Mouse (Mus musculus): ENCODE data around the gene Olfr1199. TPM values are rescaled to one million over a fixed set of nuclear protein-coding genes. Genes with fewer than 3 reads are reported as not detected.

The Olfr1199 gene
- polyA plus RNA-seq (2015; fragmentation: Nextera tagmentation; extraction: Ambion mirVana), result not detected in 2 replicates

- Histone ChIP-seq H3K27me3 (no peaks in the 10 kb centered on the region), H3K4me2 (no peak within 1 kb of the TSS), H3K27ac (no peak within 1 kb of the TSS), H3K36me3 (no peaks in the 10 kb centered on the region), H3K9ac (no peak within 1 kb of the TSS), H3K4me1 (no peaks in the 10 kb centered on the region), H3K4me3 (no peak within 1 kb of the TSS), H3K9me3 (no peaks in the 10 kb centered on the region)
- WGBS, result 81% methylated on average over 2 of the region's 2 CpGs
- no peak for ATAC-seq (ENCODE audit: insufficient number of reproducible peaks, low FRiP score, low TSS enrichment, low read depth)
Observed at GRCm38 (mm10) chr2:88760369-88760768, at the start of gene Olfr1199. Gene Olfr1199 (minus strand): TSS chr2:88760469.

GRCm38 (mm10) chr2:88792736-88793135 is 32.5 kb upstream of the Olfr1199 start, which contains the start of gene Olfr1201:
Gene Olfr1201 (plus strand): TSS chr2:88793036.
- no peak for ATAC-seq (ENCODE audit: insufficient number of reproducible peaks, low FRiP score, low TSS enrichment, low read depth)
- no peaks in the 10 kb centered on the region for H3K9me3 ChIP-seq
- H3K4me1 ChIP-seq, result no peaks in the 10 kb centered on the region
- H3K27me3 ChIP-seq, result no peaks in the 10 kb centered on the region
- no peak within 1 kb of the TSS for H3K4me3 ChIP-seq
- no peaks in the 10 kb centered on the region for H3K36me3 ChIP-seq
- H3K4me2 ChIP-seq, result no peak within 1 kb of the TSS
- 81% methylated on average over 6 of the region's 6 CpGs for WGBS
- H3K27ac ChIP-seq, result no peak within 1 kb of the TSS
- no peak within 1 kb of the TSS for H3K9ac ChIP-seq

- no peaks in the 10 kb centered on the region for H3K4me1 ChIP-seq
- no peak for ATAC-seq (ENCODE audit: insufficient number of reproducible peaks, low FRiP score, low TSS enrichment, low read depth)
- H3K9me3 ChIP-seq, result no peaks in the 10 kb centered on the region
- H3K27me3 ChIP-seq, result no peaks in the 10 kb centered on the region
- no peak within 1 kb of the TSS for H3K27ac ChIP-seq
- 78% methylated on average over 2 of the region's 2 CpGs for WGBS
- H3K9ac ChIP-seq, result no peak within 1 kb of the TSS
- no peak within 1 kb of the TSS for H3K4me2 ChIP-seq
- H3K36me3 ChIP-seq, result no peaks in the 10 kb centered on the region
- no peak within 1 kb of the TSS for H3K4me3 ChIP-seq
Observed at GRCm38 (mm10) chr2:88770388-88770787, 10.1 kb upstream of the Olfr1199 start, which contains the start of gene Olfr1200. Gene Olfr1200 (minus strand): TSS chr2:88770488.

GRCm38 (mm10) chr2:88751270-88751669 is 9.0 kb downstream of the Olfr1199 start, which contains the start of gene Olfr1198:
Gene Olfr1198 (minus strand): TSS chr2:88751370.
- no peaks in the 10 kb centered on the region for H3K27me3 ChIP-seq
- no peak within 1 kb of the TSS for H3K4me2 ChIP-seq
- no peaks in the 10 kb centered on the region for H3K9me3 ChIP-seq
- 86% methylated on average over 2 of the region's 2 CpGs for WGBS
- H3K4me1 ChIP-seq, result no peaks in the 10 kb centered on the region
- no peak within 1 kb of the TSS for H3K9ac ChIP-seq
- H3K27ac ChIP-seq, result no peak within 1 kb of the TSS
- no peak within 1 kb of the TSS for H3K4me3 ChIP-seq
- no peak for ATAC-seq (ENCODE audit: insufficient number of reproducible peaks, low FRiP score, low TSS enrichment, low read depth)
- no peaks in the 10 kb centered on the region for H3K36me3 ChIP-seq

GRCm38 (mm10) chr2:88743379-88743778 is 16.9 kb downstream of the Olfr1199 start:
- no peaks in the 10 kb centered on the region for H3K27me3 ChIP-seq
- 87% methylated on average over 3 of the region's 3 CpGs for WGBS
- no peak overlapping the region for H3K27ac ChIP-seq
- H3K4me1 ChIP-seq, result no peaks in the 10 kb centered on the region
- H3K9ac ChIP-seq, result no peak overlapping the region
- no peak overlapping the region for H3K4me3 ChIP-seq
- H3K4me2 ChIP-seq, result no peak overlapping the region
- no peaks in the 10 kb centered on the region for H3K36me3 ChIP-seq
- no peak for ATAC-seq (ENCODE audit: insufficient number of reproducible peaks, low FRiP score, low TSS enrichment, low read depth)
- H3K9me3 ChIP-seq, result no peaks in the 10 kb centered on the region

- Histone ChIP-seq H3K4me1 (no peaks in the 10 kb centered on the region), H3K9me3 (no peaks in the 10 kb centered on the region), H3K4me2 (no peak within 1 kb of the TSS), H3K36me3 (no peaks in the 10 kb centered on the region), H3K27ac (no peak within 1 kb of the TSS), H3K4me3 (no peak within 1 kb of the TSS), H3K27me3 (no peaks in the 10 kb centered on the region), H3K9ac (no peak within 1 kb of the TSS)
- WGBS, result 84% methylated on average over 1 of the region's 1 CpGs
- ATAC-seq (ENCODE audit: insufficient number of reproducible peaks, low FRiP score, low TSS enrichment, low read depth), result no peak
Observed at GRCm38 (mm10) chr2:88732266-88732665, 28.0 kb downstream of the Olfr1199 start, which contains the start of gene Olfr1197. Gene Olfr1197 (minus strand): TSS chr2:88732366.

GRCm38 (mm10) chr2:88704497-88704896 is 55.8 kb downstream of the Olfr1199 start, which contains the start of gene Olfr1196:
Gene Olfr1196 (minus strand): TSS chr2:88704597.
- no peak for ATAC-seq (ENCODE audit: insufficient number of reproducible peaks, low FRiP score, low TSS enrichment, low read depth)
- Histone ChIP-seq H3K9me3 (no peaks in the 10 kb centered on the region), H3K4me1 (no peaks in the 10 kb centered on the region), H3K27ac (no peak within 1 kb of the TSS), H3K4me3 (no peak within 1 kb of the TSS), H3K36me3 (no peaks in the 10 kb centered on the region), H3K4me2 (no peak within 1 kb of the TSS), H3K27me3 (no peaks in the 10 kb centered on the region), H3K9ac (no peak within 1 kb of the TSS)
- 77% methylated on average over 2 of the region's 2 CpGs for WGBS

Other genes with a start within 250 kb of the Olfr1199 start
- gene Olfr1186, start 241.9 kb downstream of the Olfr1199 start, polyA plus RNA-seq (2015; fragmentation: Nextera tagmentation; extraction: Ambion mirVana), result not detected in 2 replicates
- not detected in 2 replicates for gene Olfr1188, start 203.5 kb downstream of the Olfr1199 start, polyA plus RNA-seq (2015; fragmentation: Nextera tagmentation; extraction: Ambion mirVana)
- gene Olfr1189, start 174.0 kb downstream of the Olfr1199 start, polyA plus RNA-seq (2015; fragmentation: Nextera tagmentation; extraction: Ambion mirVana), result not detected in 2 replicates
- not detected in 2 replicates for gene Olfr1191-ps1, start 119.9 kb downstream of the Olfr1199 start, polyA plus RNA-seq (2015; fragmentation: Nextera tagmentation; extraction: Ambion mirVana)
- gene Olfr1192-ps1, start 112.0 kb downstream of the Olfr1199 start, polyA plus RNA-seq (2015; fragmentation: Nextera tagmentation; extraction: Ambion mirVana), result not detected in 2 replicates
- not detected in 2 replicates for gene Olfr1193, start 84.8 kb downstream of the Olfr1199 start, polyA plus RNA-seq (2015; fragmentation: Nextera tagmentation; extraction: Ambion mirVana)
- not detected in 2 replicates for gene Olfr1195, start 71.3 kb downstream of the Olfr1199 start, polyA plus RNA-seq (2015; fragmentation: Nextera tagmentation; extraction: Ambion mirVana)
- not detected in 2 replicates for gene Olfr1196, start 55.9 kb downstream of the Olfr1199 start, polyA plus RNA-seq (2015; fragmentation: Nextera tagmentation; extraction: Ambion mirVana)
- gene Olfr1197, start 28.1 kb downstream of the Olfr1199 start, polyA plus RNA-seq (2015; fragmentation: Nextera tagmentation; extraction: Ambion mirVana), result not detected in 2 replicates
- not detected in 2 replicates for gene Olfr1198, start 9.1 kb downstream of the Olfr1199 start, polyA plus RNA-seq (2015; fragmentation: Nextera tagmentation; extraction: Ambion mirVana)
- not detected in 2 replicates for gene Olfr1200, start 10.0 kb upstream of the Olfr1199 start, polyA plus RNA-seq (2015; fragmentation: Nextera tagmentation; extraction: Ambion mirVana)
- gene Olfr1201, start 32.6 kb upstream of the Olfr1199 start, polyA plus RNA-seq (2015; fragmentation: Nextera tagmentation; extraction: Ambion mirVana), result not detected in 2 replicates
- gene Olfr1202, start 54.0 kb upstream of the Olfr1199 start, polyA plus RNA-seq (2015; fragmentation: Nextera tagmentation; extraction: Ambion mirVana), result not detected in 2 replicates
- gene Olfr1205, start 69.3 kb upstream of the Olfr1199 start, polyA plus RNA-seq (2015; fragmentation: Nextera tagmentation; extraction: Ambion mirVana), result not detected in 2 replicates
- gene Olfr1204, start 88.8 kb upstream of the Olfr1199 start, polyA plus RNA-seq (2015; fragmentation: Nextera tagmentation; extraction: Ambion mirVana), result not detected in 2 replicates
- gene Olfr1206, start 102.8 kb upstream of the Olfr1199 start, polyA plus RNA-seq (2015; fragmentation: Nextera tagmentation; extraction: Ambion mirVana), result not detected in 2 replicates
- not detected in 2 replicates for gene Olfr1208, start 141.8 kb upstream of the Olfr1199 start, polyA plus RNA-seq (2015; fragmentation: Nextera tagmentation; extraction: Ambion mirVana)
- not detected in 2 replicates for gene Olfr1209, start 154.7 kb upstream of the Olfr1199 start, polyA plus RNA-seq (2015; fragmentation: Nextera tagmentation; extraction: Ambion mirVana)
- gene Olfr1211, start 177.6 kb upstream of the Olfr1199 start, polyA plus RNA-seq (2015; fragmentation: Nextera tagmentation; extraction: Ambion mirVana), result not detected in 2 replicates
- gene Olfr1212, start 193.5 kb upstream of the Olfr1199 start, polyA plus RNA-seq (2015; fragmentation: Nextera tagmentation; extraction: Ambion mirVana), result not detected in 2 replicates
- gene Gm13762, start 219.8 kb upstream of the Olfr1199 start, polyA plus RNA-seq (2015; fragmentation: Nextera tagmentation; extraction: Ambion mirVana), result not detected in 2 replicates
- gene Olfr1214, start 232.2 kb upstream of the Olfr1199 start, polyA plus RNA-seq (2015; fragmentation: Nextera tagmentation; extraction: Ambion mirVana), result not detected in 2 replicates
- gene Olfr1215, start 246.5 kb upstream of the Olfr1199 start, polyA plus RNA-seq (2015; fragmentation: Nextera tagmentation; extraction: Ambion mirVana), result not detected in 2 replicates